Mouse (Mus musculus): Measurements from ENCODE around the gene Zbtb16.

- TF ChIP-seq POLR2A (IDR thresholded peaks at IDR 0.05; ENCODE audit: low read depth, low read length): no peak
- no peak for TF ChIP-seq CTCF (IDR thresholded peaks at IDR 0.05; ENCODE audit: extremely low read depth, insufficient read length, insufficient replicate concordance, low read depth, low read length)
Observed at GRCm38 (mm10) chr9:48746506-48746905, 89.5 kb downstream of the Zbtb16 start.
